Mouse (Mus musculus) kidney, adult 2 months (tissue): Measurements from ENCODE around the gene Psmf1. TPM values are rescaled to one million over a fixed set of nuclear protein-coding genes. Genes with fewer than 3 reads are reported as not detected.

Source experiments
- DNase-seq: peaks from one replicate; pipeline ENCODE4 v3.0.0; 2021
- H3K27ac ChIP-seq: fragments of 200-500 bp; 2 replicates; pipeline ENCODE4 v1.5.1; 2012; ENCODE audit warnings: low read depth, low read length, control low read depth, inconsistent platforms; ENCODE audit not compliant: insufficient read depth
- H3K27me3 ChIP-seq: fragments of 200-500 bp; replicated peaks from 2 replicates; pipeline ENCODE4 v1.6.1; 2012; ENCODE audit warnings: mild to moderate bottlenecking, moderate library complexity, low read length, inconsistent platforms; ENCODE audit not compliant: control insufficient read depth, insufficient read depth
- H3K36me3 ChIP-seq: fragments of 200-500 bp; 2 replicates; pipeline ENCODE4 v1.6.1; 2012; ENCODE audit warnings: mild to moderate bottlenecking, moderate library complexity, low read length, inconsistent platforms; ENCODE audit not compliant: control insufficient read depth, insufficient read depth
- H3K4me1 ChIP-seq: fragments of 200-500 bp; 2 replicates; pipeline ENCODE4 v1.6.1; 2011; ENCODE audit warnings: low read length; ENCODE audit not compliant: control insufficient read depth, insufficient read depth
- H3K4me3 ChIP-seq: fragments of 200-500 bp; 2 replicates; pipeline ENCODE4 v1.5.1; 2011; ENCODE audit warnings: mild to moderate bottlenecking, low read depth, low read length, control low read depth; ENCODE audit not compliant: insufficient read depth
- CTCF ChIP-seq: fragments of 200-500 bp; conservative IDR thresholded peaks from 2 replicates; pipeline ENCODE4 v1.5.1; 2011; ENCODE audit warnings: low read depth, mild to moderate bottlenecking, control low read depth, low read length, moderate library complexity, mixed read lengths; ENCODE audit not compliant: insufficient read depth, insufficient read length
- POLR2A ChIP-seq: fragments of 200-500 bp; IDR thresholded peaks from one replicate; pipeline ENCODE4 v1.6.1; 2011; ENCODE audit warnings: low read depth, low read length, control low read depth
- WGBS: fragments of 180-500 bp; shearing (Covaris S2); methylation state at CpG from one replicate; pipeline ENCODE4 v1.1.7; 2018; 5-methylcytosine and 5-hydroxymethylcytosine counted together
- polyA plus RNA-seq: library from polyadenylated mRNA; depleted of rRNA; stranded (reverse); fragments of >200 nt; gene quantifications from 2 replicates; pipeline ENCODE4 v1.2.3, GENCODE M21; 2012

Psmf1 gene
- polyA plus RNA-seq, 1 experiment, result 47.1 TPM

- DNase-seq, result no peak
- H3K27me3 ChIP-seq, result no peaks in the 10 kb centered on the region; the same call in 1 of the 2 replicates
- no peaks in the 10 kb centered on the region for H3K4me1 ChIP-seq
- H3K4me3 ChIP-seq, result no peak overlapping the region
- no peak for TF ChIP-seq CTCF
- no peak for TF ChIP-seq POLR2A
- WGBS, result 86% methylated on average over 4 of the region's 4 CpGs
- no peak overlapping the region for H3K27ac ChIP-seq
- H3K36me3 ChIP-seq, result no peaks in the 10 kb centered on the region
Observed at GRCm38 (mm10) chr2:151772169-151772568, 28.2 kb upstream of the Psmf1 start.

GRCm38 (mm10) chr2:151764557-151764956 is 20.6 kb upstream of the Psmf1 start:
- TF ChIP-seq POLR2A (no peak), CTCF (no peak)
- Histone ChIP-seq H3K4me3 (no peak overlapping the region), H3K27ac (no peak overlapping the region), H3K36me3 (no peaks in the 10 kb centered on the region), H3K27me3 (no peaks in the 10 kb centered on the region; the same call in 1 of the 2 replicates), H3K4me1 (no peaks in the 10 kb centered on the region)
- 91% methylated on average over 2 of the region's 2 CpGs for WGBS
- no peak for DNase-seq

GRCm38 (mm10) chr2:151758806-151759353 is 14.9 kb upstream of the Psmf1 start:
- no peaks in the 10 kb centered on the region for H3K36me3 ChIP-seq
- H3K4me1 ChIP-seq, result no peaks in the 10 kb centered on the region
- 21% methylated on average over 1 of the region's 1 CpGs for WGBS
- TF ChIP-seq POLR2A (no peak), CTCF (no peak)
- H3K4me3 ChIP-seq, result no peak overlapping the region
- no peaks in the 10 kb centered on the region for H3K27me3 ChIP-seq
- no peak for DNase-seq
- H3K27ac ChIP-seq, result no peak overlapping the region

GRCm38 (mm10) chr2:151757451-151757850 is 13.5 kb upstream of the Psmf1 start:
- H3K27ac ChIP-seq, result no peak overlapping the region
- TF ChIP-seq CTCF (no peak), POLR2A (no peak)
- no peaks in the 10 kb centered on the region for H3K36me3 ChIP-seq
- no peak overlapping the region for H3K4me3 ChIP-seq
- DNase-seq, result no peak
- no peaks in the 10 kb centered on the region for H3K27me3 ChIP-seq
- H3K4me1 ChIP-seq, result no peaks in the 10 kb centered on the region
- WGBS, result 36% methylated on average over 5 of the region's 5 CpGs

- no peak for DNase-seq
- H3K27me3 ChIP-seq, result no peaks in the 10 kb centered on the region
- H3K36me3 ChIP-seq, result no peaks in the 10 kb centered on the region
- TF ChIP-seq CTCF, result no peak
- TF ChIP-seq POLR2A, result no peak
- H3K27ac ChIP-seq, result no peak overlapping the region
- H3K4me3 ChIP-seq, result no peak overlapping the region
- H3K4me1 ChIP-seq, result no peaks in the 10 kb centered on the region
- 36% methylated on average over 9 of the region's 9 CpGs for WGBS
Observed at GRCm38 (mm10) chr2:151756277-151757061, 12.5 kb upstream of the Psmf1 start.

- no peak for DNase-seq
- Histone ChIP-seq H3K27me3 (no peaks in the 10 kb centered on the region), H3K27ac (no peak overlapping the region), H3K36me3 (no peaks in the 10 kb centered on the region), H3K4me3 (no peak overlapping the region), H3K4me1 (no peaks in the 10 kb centered on the region)
- WGBS, result 70% methylated on average over 5 of the region's 5 CpGs
- TF ChIP-seq CTCF, result no peak
- TF ChIP-seq POLR2A, result no peak
Observed at GRCm38 (mm10) chr2:151751330-151751729, 7.3 kb upstream of the Psmf1 start.
